Mouse (Mus musculus) stomach, postnatal 0 days (tissue): ENCODE results near the gene Fbxl5.

Source experiments
- CTCF ChIP-seq: IDR thresholded peaks from 2 replicates; pipeline ENCODE4 v1.5.1; 2016; ENCODE audit warnings: antibody characterized with exemption, low read depth, mild to moderate bottlenecking, moderate library complexity
- EP300 ChIP-seq: optimal IDR thresholded peaks from 2 replicates; pipeline ENCODE3; 2016; ENCODE audit warnings: antibody characterized with exemption

DNA sequence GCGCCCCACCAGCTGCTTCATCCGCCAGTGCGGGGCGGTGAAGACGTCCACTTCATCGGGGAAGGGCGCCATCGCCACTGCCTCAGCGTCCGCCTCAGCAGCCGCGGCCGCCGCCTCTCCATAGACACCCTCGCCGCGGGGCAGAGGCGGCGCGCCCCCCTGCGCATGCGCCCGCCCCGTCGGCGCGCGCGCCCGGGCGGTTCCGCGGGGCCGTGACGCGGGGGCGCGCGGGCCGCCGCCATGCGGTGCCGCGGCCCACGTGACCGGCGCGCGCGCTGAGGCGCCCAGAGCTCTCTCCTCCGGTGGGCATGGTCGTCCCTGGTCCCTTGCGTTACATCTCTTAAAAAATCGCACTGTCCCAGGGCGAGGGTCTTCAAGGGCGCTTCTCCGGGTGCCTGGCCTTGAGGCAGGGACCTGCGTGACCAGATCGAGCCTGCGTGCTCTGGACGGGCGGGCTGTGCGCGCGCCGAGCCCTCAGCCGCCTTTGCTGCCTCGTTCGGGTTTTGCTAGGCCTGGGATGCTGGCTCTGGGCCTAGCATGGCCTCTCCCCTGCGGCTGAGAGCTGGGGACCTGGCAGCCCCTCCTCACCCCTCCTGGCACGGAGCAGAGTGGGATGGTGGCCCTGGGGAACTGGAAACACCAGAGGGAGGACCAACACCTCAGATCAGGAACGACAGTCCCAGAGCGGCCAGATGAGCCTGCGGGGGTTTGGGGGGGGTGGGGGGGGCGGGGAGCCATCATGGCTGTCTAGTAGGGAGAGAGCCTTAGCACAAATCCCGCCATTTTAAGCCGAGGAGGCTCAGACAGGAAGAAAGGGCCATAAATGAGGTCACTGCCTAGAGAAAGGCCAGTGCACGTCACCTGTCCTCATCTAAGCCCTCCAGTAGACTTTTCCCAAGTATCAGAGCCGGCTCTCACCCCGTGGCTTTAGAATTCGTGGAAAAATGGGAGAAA, 39.2 kb downstream of the Fbxl5 start:
- TF ChIP-seq CTCF, result no peak
- no peak for TF ChIP-seq EP300
